Mouse (Mus musculus) CD4-positive, CD25-positive, alpha-beta regulatory T cell, adult 4 months (primary cell): ENCODE data around the gene Nwd1. TPM values are rescaled to one million over a fixed set of nuclear protein-coding genes. Genes with fewer than 3 reads are reported as not detected.

Source experiments
- ATAC-seq: one replicate; pipeline ENCODE4 v1.8.0; 2017
- polyA plus RNA-seq, 2 experiments: library from polyadenylated mRNA; unstranded; fragments of 100-300 nt; shearing (Covaris generic); gene quantifications; one replicate each; pipeline ENCODE4 v1.2.1; 2017

Nwd1 gene
- polyA plus RNA-seq, 2 experiments from 2014 or later, result 0.14 TPM; not detected in 1

- no peak for ATAC-seq
Observed at GRCm38 (mm10) chr8:72765696-72766095, 119.2 kb downstream of the Nwd1 start.

GRCm38 (mm10) chr8:72766777-72767176 is 120.3 kb downstream of the Nwd1 start:
- no peak for ATAC-seq

Other genes with a start within 250 kb of the Nwd1 start
- 10 to 100 TPM; 55.3 to 76.0 TPM for gene Eps15l1, start 225.3 kb upstream of the Nwd1 start, polyA plus RNA-seq
- gene Calr3, start 202.8 kb upstream of the Nwd1 start, polyA plus RNA-seq, result under 1 TPM; 0.86 to 0.94 TPM
- 10 to 100 TPM in 1 of 2 experiments, 1 to 10 TPM in 1; 8.3 to 13.4 TPM for gene 1700030K09Rik, start 202.8 kb upstream of the Nwd1 start, polyA plus RNA-seq
- 100 to 1,000 TPM in 1 of 2 experiments, 10 to 100 TPM in 1; 42.3 to 112 TPM for gene Cherp, start 171.5 kb upstream of the Nwd1 start, polyA plus RNA-seq
- gene Slc35e1, start 154.1 kb upstream of the Nwd1 start, polyA plus RNA-seq, result 1 to 10 TPM; 6.9 to 8.8 TPM
- 1 to 10 TPM; 3.6 to 6.5 TPM for gene Med26, start 98.4 kb upstream of the Nwd1 start, polyA plus RNA-seq
- gene Smim7, start 75.6 kb upstream of the Nwd1 start, polyA plus RNA-seq, result 10 to 100 TPM; 81.0 to 98.1 TPM
- gene Tmem38a, start 74.7 kb upstream of the Nwd1 start, polyA plus RNA-seq, result 1 to 10 TPM; 1.0 TPM
- gene Sin3b, start 76.6 kb downstream of the Nwd1 start, polyA plus RNA-seq, result 100 to 1,000 TPM in 1 of 2 experiments, 10 to 100 TPM in 1; 75.3 to 102 TPM
- 10 to 100 TPM in 1 of 2 experiments, 1 to 10 TPM in 1; 6.1 to 10.2 TPM for gene F2rl3, start 115.2 kb downstream of the Nwd1 start, polyA plus RNA-seq